Comparison of ENCODE assay signal across 9 mouse cellular contexts in the genomic region with DNA sequence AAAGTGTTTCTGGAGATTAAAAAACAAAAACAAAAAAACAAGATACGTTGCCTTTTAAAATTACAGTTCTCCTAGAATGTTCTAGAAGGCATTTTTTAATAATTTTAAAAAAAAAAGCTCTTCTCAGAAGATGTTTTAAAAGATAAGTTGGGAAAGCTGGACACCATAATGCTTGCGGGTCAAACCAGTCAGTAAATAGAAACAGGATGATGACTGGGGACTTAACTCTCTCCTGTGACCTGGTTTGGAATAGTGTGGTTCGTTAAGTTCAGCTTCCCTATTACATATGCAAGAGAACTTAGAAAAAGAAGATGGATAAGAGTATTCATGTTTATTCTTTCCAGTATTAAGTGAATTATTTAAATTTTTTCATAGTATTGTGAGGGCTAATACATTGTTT. TPM values are rescaled to one million over a fixed set of nuclear protein-coding genes. Genes with fewer than 3 reads are reported as not detected.
DNase-seq lines count a peak whose midpoint lies in the region; ATAC-seq and TF ChIP-seq lines count a peak whose summit lies in the region.
"Had no signal": no experiment of that assay in that cellular context is flagged by ENCODE, and none has a peak within 500 bp of the region (broad histone marks: within the 10 kb centered on the region; RNA-seq: fewer than 3 reads in every experiment).

No protein-coding gene starts in this region.

- no peaks in the 10 kb centered on the region for H3K36me3 ChIP-seq in embryonic facial prominence, embryonic 14.5 days (ENCODE audit: control insufficient read depth, insufficient read depth, low read length)
- H3K36me3 ChIP-seq in limb, embryonic 14.5 days (ENCODE audit: control insufficient read depth, insufficient read depth, low read length) = no peaks in the 10 kb centered on the region

- no peaks in the 10 kb centered on the region for H3K9me3 ChIP-seq in embryonic facial prominence, embryonic 14.5 days (ENCODE audit: control insufficient read depth, low read length)
- no peaks in the 10 kb centered on the region for H3K9me3 ChIP-seq in limb, embryonic 14.5 days (ENCODE audit: control insufficient read depth, low read length)

- H3K27ac ChIP-seq in gastrocnemius, adult 2 months = peak overlapping the region; percentile 99
- H3K27ac ChIP-seq in embryonic facial prominence, embryonic 14.5 days (replicated peaks; ENCODE audit: low read depth, low read length) = no peak overlapping the region
- H3K27ac ChIP-seq in limb, embryonic 14.5 days (replicated peaks; ENCODE audit: low read depth, low read length) = peak overlapping the region; percentile 93

- DNase-seq in gastrocnemius, adult 2 months = no peak
- DNase-seq in gastrocnemius, postnatal 4 days (ENCODE audit: low spot score in 2 of 2) = no peak
- peak; percentile 36 for DNase-seq in 3T3-L1 (ENCODE audit: low read depth, low spot score)
- no peak for DNase-seq in embryonic facial prominence, embryonic 14.5 days (ENCODE audit: low spot score)
- no peak for DNase-seq in limb, embryonic 14.5 days (ENCODE audit: low spot score)
- DNase-seq in right cerebral cortex, postnatal 10 days (ENCODE audit: low spot score in 2 of 2) = no peak
- DNase-seq in thymus, postnatal 36 days = no peak
- no peak for DNase-seq in left cerebral cortex, adult 8-10 months (ENCODE audit: low spot score in 2 of 2)

- intact Hi-C loops in gastrocnemius, adult 2 months (cut with DNase I) = no loop called here

- peak overlapping the region; percentile 89 for H3K9ac ChIP-seq in embryonic facial prominence, embryonic 14.5 days (ENCODE audit: low read depth, low read length)
- H3K9ac ChIP-seq in limb, embryonic 14.5 days (ENCODE audit: low read depth, low read length, severe bottlenecking) = peak overlapping the region; percentile 91

- no peak for TF ChIP-seq POLR2A in limb, embryonic 14.5 days (IDR thresholded peaks at IDR 0.05; ENCODE audit: borderline replicate concordance, extremely low read depth, insufficient read depth, insufficient read length)

- no peak for ATAC-seq in embryonic facial prominence, embryonic 14.5 days (ENCODE audit: low read depth)
- no peak for ATAC-seq in limb, embryonic 14.5 days (ENCODE audit: low FRiP score, low read depth)

- H3K4me2 ChIP-seq in embryonic facial prominence, embryonic 14.5 days (ENCODE audit: low read depth, low read length) = peak overlapping the region; percentile 74
- peak overlapping the region; percentile 91 for H3K4me2 ChIP-seq in limb, embryonic 14.5 days (replicated peaks; ENCODE audit: low read depth, low read length, severe bottlenecking)

- peak overlapping the region; percentile 98 for H3K4me3 ChIP-seq in gastrocnemius, adult 2 months
- peak overlapping the region; percentile 84 for H3K4me3 ChIP-seq in embryonic facial prominence, embryonic 14.5 days (ENCODE audit: low read depth, low read length)
- H3K4me3 ChIP-seq in limb, embryonic 14.5 days (replicated peaks; ENCODE audit: low read length) = peak overlapping the region; percentile 88

- H3K27me3 ChIP-seq in embryonic facial prominence, embryonic 14.5 days (replicated peaks; ENCODE audit: control insufficient read depth, insufficient read depth, low read length) = no peaks in the 10 kb centered on the region
- H3K27me3 ChIP-seq in limb, embryonic 14.5 days (ENCODE audit: control insufficient read depth, insufficient read depth, low read length) = no peaks in the 10 kb centered on the region

- 2% methylated on average over 3 of the region's 3 CpGs for WGBS in embryonic facial prominence, embryonic 14.5 days
- WGBS in limb, embryonic 14.5 days = 3% methylated on average over 3 of the region's 3 CpGs

- H3K4me1 ChIP-seq in embryonic facial prominence, embryonic 14.5 days (ENCODE audit: control insufficient read depth, insufficient read depth, low read length) = peaks cover 15% of the 10 kb centered on the region
- H3K4me1 ChIP-seq in limb, embryonic 14.5 days (ENCODE audit: control insufficient read depth, insufficient read depth, low read length) = peaks cover 19% of the 10 kb centered on the region

- no peak for TF ChIP-seq CTCF in gastrocnemius, adult 2 months (IDR thresholded peaks at IDR 0.05)

RNA-seq across cellular contexts. Expression of gene Nfatc3, which starts 1.9 kb away (rescaled TPM):
- total RNA-seq in gastrocnemius, adult 2 months (2021) = 10 to 100 TPM; 24.9 to 28.7 TPM
- total RNA-seq in gastrocnemius, postnatal 4 days (2021) = 10 to 100 TPM; 37.1 to 40.6 TPM
- polyA plus RNA-seq in embryonic facial prominence, embryonic 14.5 days (2014; fragmentation: Nextera tagmentation; extraction: Ambion mirVana) = 7.2 and 7.3 TPM in 2 replicates
- polyA plus RNA-seq in limb, embryonic 14.5 days (2012; rRNA removed) = 27.2 and 31.6 TPM in 2 replicates
- 7.8 and 9.6 TPM in 2 replicates for polyA plus RNA-seq in limb, embryonic 14.5 days (2014; fragmentation: Nextera tagmentation; extraction: Ambion mirVana)
- total RNA-seq in left cerebral cortex, adult 8-10 months (2022) = 10 to 100 TPM; 12.9 to 15.5 (median 14.7) TPM

RNA-seq across cellular contexts. Expression of gene Ddx28, which starts 48.8 kb away (rescaled TPM):
- total RNA-seq in gastrocnemius, adult 2 months (2021) = 10 to 100 TPM; 10.4 to 10.7 TPM
- total RNA-seq in gastrocnemius, postnatal 4 days (2021) = 10 to 100 TPM; 10.8 to 11.7 TPM
- polyA plus RNA-seq in embryonic facial prominence, embryonic 14.5 days (2014; fragmentation: Nextera tagmentation; extraction: Ambion mirVana) = 14.7 and 15.8 TPM in 2 replicates
- polyA plus RNA-seq in limb, embryonic 14.5 days (2012; rRNA removed) = 12.9 and 14.9 TPM in 2 replicates
- 17.2 and 19.5 TPM in 2 replicates for polyA plus RNA-seq in limb, embryonic 14.5 days (2014; fragmentation: Nextera tagmentation; extraction: Ambion mirVana)
- total RNA-seq in left cerebral cortex, adult 8-10 months (2022) = 10 to 100 TPM; 13.9 to 16.8 (median 14.8) TPM

RNA-seq across cellular contexts. Expression of gene Dpep2nb, which starts 54.7 kb away (rescaled TPM):
- total RNA-seq in gastrocnemius, adult 2 months (2021) = not detected
- not detected for total RNA-seq in gastrocnemius, postnatal 4 days (2021)
- polyA plus RNA-seq in embryonic facial prominence, embryonic 14.5 days (2014; fragmentation: Nextera tagmentation; extraction: Ambion mirVana) = not detected in 2 replicates
- 0.05 TPM in 1 of 2 replicates, not detected in the other for polyA plus RNA-seq in limb, embryonic 14.5 days (2012; rRNA removed)
- 0.17 TPM in 1 of 2 replicates, not detected in the other for polyA plus RNA-seq in limb, embryonic 14.5 days (2014; fragmentation: Nextera tagmentation; extraction: Ambion mirVana)
- total RNA-seq in left cerebral cortex, adult 8-10 months (2022) = under 1 TPM in 1 of 4 experiments, not detected in 3; 0.57 TPM
- total RNA-seq: gastrocnemius, postnatal 14 days had no signal
